Mouse (Mus musculus) intestine, embryonic 15.5 days (tissue): ENCODE data around the gene Nek6. TPM values are rescaled to one million over a fixed set of nuclear protein-coding genes. Genes with fewer than 3 reads are reported as not detected.

Source experiments
- ATAC-seq: fragments of 200-750 bp; cut with Nextera tagmentation; 2 replicates; pipeline ENCODE4 v1.8.0; 2017; ENCODE audit warnings: moderate TSS enrichment, moderate library complexity
- H3K27ac ChIP-seq: fragments of 300-500 bp; sonication (generic); 2 replicates; pipeline ENCODE4 v1.5.1; 2015; ENCODE audit warnings: mild to moderate bottlenecking, inconsistent platforms
- H3K27me3 ChIP-seq: fragments of 300-500 bp; sonication (generic); replicated peaks from 2 replicates; pipeline ENCODE4 v1.6.1; 2015; ENCODE audit warnings: inconsistent platforms
- H3K36me3 ChIP-seq: fragments of 300-500 bp; sonication (generic); 2 replicates; pipeline ENCODE4 v1.6.1; 2015; ENCODE audit warnings: inconsistent platforms
- H3K4me1 ChIP-seq: fragments of 300-500 bp; sonication (generic); replicated peaks from 2 replicates; pipeline ENCODE4 v1.6.1; 2015; ENCODE audit warnings: inconsistent platforms
- H3K4me2 ChIP-seq: fragments of 300-500 bp; sonication (generic); replicated peaks from 2 replicates; pipeline ENCODE4 v1.6.1; 2015; ENCODE audit warnings: mild to moderate bottlenecking, inconsistent platforms
- H3K4me3 ChIP-seq: fragments of 300-500 bp; sonication (generic); replicated peaks from 2 replicates; pipeline ENCODE4 v1.5.1; 2015; ENCODE audit warnings: inconsistent platforms
- H3K9ac ChIP-seq: fragments of 300-500 bp; sonication (generic); 2 replicates; pipeline ENCODE4 v1.6.1; 2015; ENCODE audit warnings: inconsistent platforms
- H3K9me3 ChIP-seq: fragments of 300-500 bp; sonication (generic); 2 replicates; pipeline ENCODE4 v1.6.1; 2016; ENCODE audit warnings: inconsistent platforms
- WGBS: fragments of 180-500 bp; shearing (Covaris S2); methylation state at CpG from one replicate; pipeline ENCODE4 v1.1.7; 2015; 5-methylcytosine and 5-hydroxymethylcytosine counted together
- polyA plus RNA-seq: library from polyadenylated mRNA; unstranded; fragments of >200 nt; fragmentation: Nextera tagmentation; extraction: Ambion mirVana; gene quantifications from 2 replicates; pipeline ENCODE4 v1.2.1, GENCODE M21; 2015

The Nek6 gene
- polyA plus RNA-seq, 1 experiment from 2014 or later, result 102 TPM

- Histone ChIP-seq H3K27me3 (no peaks in the 10 kb centered on the region), H3K4me2 (no peak overlapping the region), H3K4me1 (peaks cover 14% of the 10 kb centered on the region), H3K9ac (no peak overlapping the region), H3K27ac (0 out of 2 replicates have a peak overlapping the region, but pooled peaks have one; percentile 87), H3K36me3 (no peaks in the 10 kb centered on the region), H3K9me3 (no peaks in the 10 kb centered on the region), H3K4me3 (no peak overlapping the region)
- WGBS, result 77% methylated on average over 11 of the region's 11 CpGs
- ATAC-seq, result no peak
Measured at GRCm38 (mm10) chr2:38484556-38484955, 26.9 kb upstream of the Nek6 start.

GRCm38 (mm10) chr2:38485409-38485808, 26.0 kb upstream of the Nek6 start:
- H3K27ac ChIP-seq, result peak overlapping the region; percentile 87
- H3K9me3 ChIP-seq, result no peaks in the 10 kb centered on the region
- peak; percentile 52 for ATAC-seq
- 70% methylated on average over 3 of the region's 3 CpGs for WGBS
- no peak overlapping the region for H3K4me3 ChIP-seq
- no peaks in the 10 kb centered on the region for H3K27me3 ChIP-seq
- no peak overlapping the region; the same call in 1 of the 2 replicates for H3K4me2 ChIP-seq
- peaks cover 14% of the 10 kb centered on the region for H3K4me1 ChIP-seq
- no peak overlapping the region for H3K9ac ChIP-seq
- no peaks in the 10 kb centered on the region for H3K36me3 ChIP-seq

GRCm38 (mm10) chr2:38485957-38486931, 25.2 kb upstream of the Nek6 start:
- Histone ChIP-seq H3K9me3 (no peaks in the 10 kb centered on the region), H3K4me1 (peaks cover 14% of the 10 kb centered on the region), H3K36me3 (no peaks in the 10 kb centered on the region), H3K4me3 (no peak overlapping the region), H3K4me2 (no peak overlapping the region; the same call in 1 of the 2 replicates), H3K9ac (no peak overlapping the region), H3K27me3 (no peaks in the 10 kb centered on the region), H3K27ac (peak overlapping the region; percentile 87)
- WGBS, result 55% methylated on average over 6 of the region's 6 CpGs
- ATAC-seq, result peak; percentile 98

GRCm38 (mm10) chr2:38497594-38497993, 13.8 kb upstream of the Nek6 start:
- no peaks in the 10 kb centered on the region for H3K27me3 ChIP-seq
- H3K9me3 ChIP-seq, result no peaks in the 10 kb centered on the region
- no peak for ATAC-seq
- H3K36me3 ChIP-seq, result no peaks in the 10 kb centered on the region
- no peak overlapping the region for H3K4me3 ChIP-seq
- no peak overlapping the region for H3K9ac ChIP-seq
- H3K4me2 ChIP-seq, result no peak overlapping the region
- H3K4me1 ChIP-seq, result no peaks in the 10 kb centered on the region
- no peak overlapping the region for H3K27ac ChIP-seq

GRCm38 (mm10) chr2:38501606-38502005, 9.8 kb upstream of the Nek6 start:
- no peak for ATAC-seq
- H3K27me3 ChIP-seq, result no peaks in the 10 kb centered on the region
- no peak overlapping the region for H3K9ac ChIP-seq
- H3K9me3 ChIP-seq, result no peaks in the 10 kb centered on the region
- H3K4me1 ChIP-seq, result no peaks in the 10 kb centered on the region
- WGBS, result 43% methylated on average over 1 of the region's 1 CpGs
- no peak overlapping the region for H3K4me2 ChIP-seq
- H3K4me3 ChIP-seq, result no peak overlapping the region
- no peak overlapping the region for H3K27ac ChIP-seq
- no peaks in the 10 kb centered on the region for H3K36me3 ChIP-seq

- Histone ChIP-seq H3K4me1 (no peaks in the 10 kb centered on the region), H3K4me3 (no peak overlapping the region), H3K9ac (no peak overlapping the region), H3K9me3 (no peaks in the 10 kb centered on the region), H3K36me3 (no peaks in the 10 kb centered on the region), H3K4me2 (no peak overlapping the region), H3K27me3 (no peaks in the 10 kb centered on the region), H3K27ac (no peak overlapping the region)
- WGBS, result 65% methylated on average over 6 of the region's 6 CpGs
- ATAC-seq, result peak; percentile 55; the same call in 1 of the 2 replicates
Measured at GRCm38 (mm10) chr2:38502123-38502522, 9.3 kb upstream of the Nek6 start.

GRCm38 (mm10) chr2:38502747-38503146, 8.7 kb upstream of the Nek6 start:
- Histone ChIP-seq H3K27ac (no peak overlapping the region), H3K4me1 (no peaks in the 10 kb centered on the region), H3K9ac (no peak overlapping the region), H3K27me3 (no peaks in the 10 kb centered on the region), H3K4me3 (no peak overlapping the region), H3K9me3 (no peaks in the 10 kb centered on the region), H3K36me3 (no peaks in the 10 kb centered on the region), H3K4me2 (no peak overlapping the region)
- 86% methylated on average over 3 of the region's 3 CpGs for WGBS
- no peak for ATAC-seq

GRCm38 (mm10) chr2:38504311-38504710, 7.1 kb upstream of the Nek6 start:
- no peak overlapping the region for H3K4me3 ChIP-seq
- WGBS, result 38% methylated on average over 6 of the region's 6 CpGs
- H3K4me1 ChIP-seq, result no peaks in the 10 kb centered on the region
- no peaks in the 10 kb centered on the region for H3K9me3 ChIP-seq
- no peak overlapping the region for H3K27ac ChIP-seq
- no peaks in the 10 kb centered on the region; the same call in 1 of the 2 replicates for H3K27me3 ChIP-seq
- H3K36me3 ChIP-seq, result no peaks in the 10 kb centered on the region
- no peak overlapping the region for H3K9ac ChIP-seq
- ATAC-seq, result peak; percentile 40; the same call in 1 of the 2 replicates
- H3K4me2 ChIP-seq, result no peak overlapping the region

GRCm38 (mm10) chr2:38507181-38507580, 4.3 kb upstream of the Nek6 start:
- H3K27ac ChIP-seq, result no peak overlapping the region
- H3K4me3 ChIP-seq, result no peak overlapping the region
- H3K4me1 ChIP-seq, result no peaks in the 10 kb centered on the region
- no peaks in the 10 kb centered on the region; the same call in 1 of the 2 replicates for H3K27me3 ChIP-seq
- ATAC-seq, result no peak
- H3K4me2 ChIP-seq, result no peak overlapping the region
- WGBS, result 97% methylated on average over 1 of the region's 1 CpGs
- no peak overlapping the region for H3K9ac ChIP-seq
- H3K36me3 ChIP-seq, result no peaks in the 10 kb centered on the region
- H3K9me3 ChIP-seq, result no peaks in the 10 kb centered on the region

GRCm38 (mm10) chr2:38509004-38509719, 2.3 kb upstream of the Nek6 start:
- no peak overlapping the region for H3K27ac ChIP-seq
- H3K4me1 ChIP-seq, result peaks cover 12% of the 10 kb centered on the region; the same call in 1 of the 2 replicates
- H3K4me3 ChIP-seq, result no peak overlapping the region
- no peak overlapping the region for H3K4me2 ChIP-seq
- H3K9me3 ChIP-seq, result no peaks in the 10 kb centered on the region
- no peaks in the 10 kb centered on the region; the same call in 1 of the 2 replicates for H3K27me3 ChIP-seq
- no peak for ATAC-seq
- 81% methylated on average over 7 of the region's 7 CpGs for WGBS
- no peak overlapping the region for H3K9ac ChIP-seq
- H3K36me3 ChIP-seq, result no peaks in the 10 kb centered on the region

- H3K9me3 ChIP-seq, result no peaks in the 10 kb centered on the region
- no peak overlapping the region for H3K4me3 ChIP-seq
- H3K36me3 ChIP-seq, result no peaks in the 10 kb centered on the region
- ATAC-seq, result no peak
- H3K4me1 ChIP-seq, result peaks cover 20% of the 10 kb centered on the region; the same call in 1 of the 2 replicates
- WGBS, result 100% methylated on average over 1 of the region's 1 CpGs
- no peaks in the 10 kb centered on the region; the same call in 1 of the 2 replicates for H3K27me3 ChIP-seq
- H3K4me2 ChIP-seq, result no peak overlapping the region
- no peak overlapping the region for H3K9ac ChIP-seq
- no peak overlapping the region for H3K27ac ChIP-seq
Measured at GRCm38 (mm10) chr2:38510120-38510519, 1.3 kb upstream of the Nek6 start.
